Mouse (Mus musculus): Measurements from ENCODE around the gene Ebp.

DNA sequence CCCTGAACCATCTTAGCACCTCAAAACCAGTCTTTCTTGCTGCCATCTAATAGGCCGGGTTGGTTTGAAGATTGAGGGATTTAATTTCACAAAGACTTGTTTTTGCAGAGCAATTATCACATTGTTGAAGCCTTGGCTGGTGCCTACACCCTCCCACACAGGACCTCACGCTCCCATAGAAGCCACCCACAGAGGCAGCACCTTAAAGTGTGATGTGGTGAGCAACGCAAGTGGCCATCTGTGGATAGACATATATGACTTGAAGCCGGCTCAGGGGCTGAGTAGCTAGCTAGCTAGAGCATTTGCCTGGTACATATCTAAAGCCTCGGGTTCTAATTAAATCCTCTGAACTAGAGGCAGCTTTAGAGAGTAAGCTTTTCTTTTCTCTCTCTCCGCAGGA is 24.1 kb upstream of the Ebp start:
- TF ChIP-seq MAX (IDR thresholded peaks at IDR 0.05) (no peak), CTCF (IDR thresholded peaks at IDR 0.05; ENCODE audit: control insufficient read depth, insufficient read depth, insufficient read length) (no peak), CEBPB (IDR thresholded peaks at IDR 0.05; ENCODE audit: low read depth) (no peak), USF1 (IDR thresholded peaks at IDR 0.05; ENCODE audit: low read depth) (no peak), FOSL1 (IDR thresholded peaks at IDR 0.05; ENCODE audit: insufficient read depth, low read length, poor library complexity, severe bottlenecking) (no peak), MYOD1 (IDR thresholded peaks at IDR 0.05; ENCODE audit: control insufficient read depth, insufficient read length, low read depth) (no peak), MYOG (IDR thresholded peaks at IDR 0.05; ENCODE audit: control insufficient read depth, extremely low read depth, insufficient read length) (no peak)

All from C2C12 (cell line).